8 mouse cellular contexts compared by ENCODE assay signal in the genomic region with DNA sequence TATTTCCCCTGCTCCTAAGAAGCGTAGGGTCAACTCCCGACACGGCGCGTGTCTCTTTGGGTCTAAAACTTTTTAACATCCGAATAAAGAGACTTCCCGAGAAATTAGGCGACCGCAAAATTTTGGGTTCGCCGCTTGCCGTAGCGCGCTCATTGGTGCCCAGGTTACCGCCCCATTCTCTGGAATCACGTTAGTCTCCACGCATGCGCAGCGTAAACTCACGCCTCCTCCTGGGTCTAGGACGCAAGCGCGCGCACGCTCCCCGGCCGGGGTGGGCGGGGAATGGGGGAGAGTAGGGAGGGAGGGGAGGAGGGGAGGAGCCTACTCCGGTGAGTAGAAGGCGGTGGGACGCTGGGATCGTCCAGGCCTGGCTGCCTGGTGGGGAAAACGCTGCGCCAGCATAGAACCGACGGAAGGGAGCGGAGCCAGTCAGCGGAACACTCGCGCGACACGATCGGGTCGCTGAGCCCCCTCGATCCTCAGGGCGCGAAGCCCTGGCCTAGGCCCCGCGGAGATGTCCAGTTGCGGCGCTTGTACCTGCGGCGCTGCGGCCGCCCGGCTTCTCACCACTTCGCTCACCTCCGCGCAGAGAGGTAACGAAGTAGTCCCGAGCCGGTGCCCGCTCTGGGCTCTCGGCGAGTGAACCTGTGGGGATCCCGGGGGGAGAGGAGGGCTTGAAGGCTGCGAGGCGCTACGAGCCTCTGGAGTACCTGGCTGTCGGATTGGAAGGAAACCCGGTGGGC. TPM values are rescaled to one million over a fixed set of nuclear protein-coding genes. Genes with fewer than 3 reads are reported as not detected.
DNase-seq lines count a peak whose midpoint lies in the region; ATAC-seq lines count a peak whose summit lies in the region.

A gene (plus strand): TSS at position 288 of the 743 bp plus-strand sequence.

- peak; percentile 92 for ATAC-seq in megakaryocyte progenitor cell, adult 5-6 weeks (replicated peaks; ENCODE audit: poor library complexity)

- DNase-seq in adipocyte (ENCODE audit: low spot score): peak; percentile 99
- peak; percentile 99 for DNase-seq in embryo, embryonic 10 days (ENCODE audit: low spot score)
- DNase-seq in gastrocnemius, postnatal 10 days: peak; percentile 98
- DNase-seq in induced T-regulatory cell, adult 2 months (ENCODE audit: low read depth): peak; percentile 100
- peak; percentile 91 to 97 for DNase-seq in left cerebral cortex, adult 9 months (ENCODE audit: low spot score in 2 of 2)
- DNase-seq in right cerebral cortex, postnatal 14 days: peak; percentile 99
- peak; percentile 96 to 97 for DNase-seq in urinary bladder, postnatal 36 days (ENCODE audit: low spot score in 2 of 2)

RNA-seq across cellular contexts. Expression of the gene that starts here (rescaled TPM):
- 10 to 100 TPM; 61.8 to 64.5 TPM for total RNA-seq in gastrocnemius, postnatal 10 days (2021)
- total RNA-seq in megakaryocyte progenitor cell, adult 5-6 weeks (2015): 24.8 and 26.4 TPM in 2 replicates
- 46.6 and 51.4 TPM in 2 replicates for total RNA-seq in megakaryocyte progenitor cell, adult 5-6 weeks (2017)

Comparison
In these comparisons a context has a peak if more than half of its experiments do, and no peak if none do; other contexts are left out.
1. Peak in every context shown above with its lines: DNase-seq and ATAC-seq.